Mouse (Mus musculus) lung, adult 2 months (tissue): Measurements from ENCODE around the gene Metrnl.

Experiments
- CTCF ChIP-seq: fragments of 200-500 bp; IDR thresholded peaks from 2 replicates; pipeline ENCODE4 v1.5.1; 2011; ENCODE audit warnings: mild to moderate bottlenecking, low read length, control low read depth; ENCODE audit not compliant: insufficient read depth
- POLR2A ChIP-seq: fragments of 200-500 bp; IDR thresholded peaks from 2 replicates; pipeline ENCODE4 v1.6.1; 2011; ENCODE audit warnings: low read depth, mild to moderate bottlenecking, control low read depth, low read length, borderline replicate concordance; ENCODE audit errors: extremely low read depth

DNA sequence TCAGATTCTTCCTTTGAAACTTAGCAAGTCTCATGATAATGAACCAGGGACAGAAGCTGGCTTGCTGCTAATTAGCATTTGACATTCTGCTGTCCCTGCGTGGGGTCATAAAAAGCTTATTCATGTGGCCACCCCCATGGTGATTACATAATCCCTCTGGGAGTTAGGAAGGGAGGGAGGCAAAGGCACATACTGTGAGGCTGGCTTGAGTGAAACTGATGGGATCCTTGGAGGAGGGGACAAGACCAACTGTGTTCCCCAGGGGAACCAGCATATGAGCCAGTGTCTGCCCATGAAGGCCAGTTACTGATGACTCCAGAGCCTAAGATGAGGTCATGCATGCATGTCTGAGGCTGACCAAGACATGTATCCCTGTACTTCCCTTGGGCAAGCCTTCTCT, 33.5 kb downstream of the Metrnl start:
- TF ChIP-seq CTCF (no peak), POLR2A (no peak)
